Mouse (Mus musculus) MEL (cell line): ENCODE data around the gene Krt88. TPM values are rescaled to one million over a fixed set of nuclear protein-coding genes. Genes with fewer than 3 reads are reported as not detected.

Experiments
- DNase-seq: peaks from one replicate; pipeline ENCODE4 v3.0.0; 2011; ENCODE audit warnings: low read depth, low spot score
- H3K27ac ChIP-seq: 2 replicates; pipeline ENCODE4 v1.5.1; 2012; ENCODE audit warnings: low read depth, mild to moderate bottlenecking, control low read depth, low read length, moderate library complexity; ENCODE audit not compliant: control insufficient read depth
- H3K27me3 ChIP-seq, 2 experiments: fragments of 150-350 bp in 1 of 2; sonication (generic) in 1 of 2; 2 replicates each; pipeline ENCODE4 v1.6.1; 2012; ENCODE audit warnings: low read length in 2 of 2, mild to moderate bottlenecking in 2 of 2, improper control_type of control experiment in 1 of 2, moderate library complexity in 1 of 2; ENCODE audit not compliant: insufficient read depth in 2 of 2, control insufficient read depth in 1 of 2
- H3K36me3 ChIP-seq, 2 experiments: 2 replicates each; pipeline ENCODE4 v1.6.1; 2012 to 2014; ENCODE audit warnings: low read length in 2 of 2, improper control_type of control experiment in 1 of 2, inconsistent platforms in 1 of 2, mild to moderate bottlenecking in 1 of 2; ENCODE audit not compliant: insufficient read depth in 2 of 2, control insufficient read depth in 1 of 2
- H3K4me1 ChIP-seq, 2 experiments: fragments of 150-350 bp in 1 of 2; sonication (generic) in 1 of 2; 2 replicates each; pipeline ENCODE4 v1.6.1; 2012; ENCODE audit warnings: low read length in 2 of 2, improper control_type of control experiment in 1 of 2, mild to moderate bottlenecking in 1 of 2; ENCODE audit not compliant: insufficient read depth in 2 of 2, control insufficient read depth in 1 of 2
- H3K4me3 ChIP-seq, 2 experiments: fragments of 150-350 bp in 1 of 2; sonication (generic) in 1 of 2; 2 replicates each; pipeline ENCODE4 v1.5.1; 2012; ENCODE audit warnings: low read depth in 2 of 2, low read length in 2 of 2, mild to moderate bottlenecking in 2 of 2, moderate library complexity in 2 of 2, control low read depth in 1 of 2, improper control_type of control experiment in 1 of 2; ENCODE audit not compliant: control insufficient read depth in 1 of 2, insufficient read depth in 1 of 2
- H3K79me2 ChIP-seq: 2 replicates; pipeline ENCODE4 v1.6.1; 2012; ENCODE audit warnings: mild to moderate bottlenecking, low read length, moderate library complexity; ENCODE audit not compliant: control insufficient read depth, poor library complexity, insufficient read depth
- H3K9ac ChIP-seq: 2 replicates; pipeline ENCODE4 v1.6.1; 2012; ENCODE audit warnings: low read depth, mild to moderate bottlenecking, control low read depth, low read length, moderate library complexity; ENCODE audit not compliant: control insufficient read depth, poor library complexity, severe bottlenecking
- H3K9me3 ChIP-seq: fragments of 150-350 bp; sonication (generic); replicated peaks from 2 replicates; pipeline ENCODE4 v1.6.1; 2012; ENCODE audit warnings: mild to moderate bottlenecking, low read length, improper control_type of control experiment, moderate library complexity; ENCODE audit not compliant: insufficient read depth
- BHLHE40 ChIP-seq: IDR thresholded peaks from 2 replicates; pipeline ENCODE4 v1.6.1; 2012; ENCODE audit warnings: low read depth, mild to moderate bottlenecking, inconsistent platforms, low read length, improper control_type of control experiment, borderline replicate concordance
- CHD1 ChIP-seq: IDR thresholded peaks from 2 replicates; pipeline ENCODE4 v1.6.1; 2012; ENCODE audit warnings: low read depth, mild to moderate bottlenecking, inconsistent platforms, low read length, improper control_type of control experiment
- EP300 ChIP-seq, 2 experiments: IDR thresholded peaks; 2 replicates each; pipeline ENCODE4 v1.6.1; 2011; ENCODE audit warnings: improper control_type of control experiment in 2 of 2, low read length in 2 of 2, low read depth in 1 of 2, mild to moderate bottlenecking in 1 of 2
- ETS1 ChIP-seq: IDR thresholded peaks from 2 replicates; pipeline ENCODE4 v1.6.1; 2012; ENCODE audit warnings: low read depth, mild to moderate bottlenecking, inconsistent platforms, low read length, improper control_type of control experiment, moderate library complexity
- GATA1 ChIP-seq: IDR thresholded peaks from 2 replicates; pipeline ENCODE4 v1.6.1; 2011; ENCODE audit warnings: low read depth, low read length, improper control_type of control experiment
- HCFC1 ChIP-seq: IDR thresholded peaks from 2 replicates; pipeline ENCODE4 v1.6.1; 2012; ENCODE audit warnings: low read depth, mild to moderate bottlenecking, inconsistent platforms, low read length, improper control_type of control experiment, moderate library complexity
- JUND ChIP-seq: IDR thresholded peaks from 2 replicates; pipeline ENCODE4 v1.6.1; 2011; ENCODE audit warnings: low read depth, mild to moderate bottlenecking, improper control_type of control experiment, low read length
- KAT2A ChIP-seq: conservative IDR thresholded peaks from 2 replicates; pipeline ENCODE4 v1.6.1; 2012; ENCODE audit warnings: low read depth, low read length, improper control_type of control experiment, inconsistent platforms
- MAFK ChIP-seq: IDR thresholded peaks from 2 replicates; pipeline ENCODE4 v1.6.1; 2011; ENCODE audit warnings: low read depth, mild to moderate bottlenecking, low read length, improper control_type of control experiment, borderline replicate concordance
- MAZ ChIP-seq: IDR thresholded peaks from 2 replicates; pipeline ENCODE4 v1.6.1; 2012; ENCODE audit warnings: low read depth, mild to moderate bottlenecking, inconsistent platforms, low read length, improper control_type of control experiment
- MEF2A ChIP-seq: IDR thresholded peaks from 2 replicates; pipeline ENCODE4 v1.6.1; 2014; ENCODE audit warnings: low read depth, mild to moderate bottlenecking, inconsistent platforms, low read length, improper control_type of control experiment; ENCODE audit not compliant: poor library complexity, insufficient replicate concordance, severe bottlenecking; ENCODE audit errors: extremely low read depth
- MXI1 ChIP-seq: IDR thresholded peaks from 2 replicates; pipeline ENCODE4 v1.6.1; 2011; ENCODE audit warnings: mild to moderate bottlenecking, low read depth, low read length, improper control_type of control experiment
- MYB ChIP-seq: IDR thresholded peaks from 2 replicates; pipeline ENCODE4 v1.6.1; 2011; ENCODE audit warnings: mild to moderate bottlenecking, low read depth, low read length, improper control_type of control experiment
- MYC ChIP-seq: IDR thresholded peaks from 2 replicates; pipeline ENCODE4 v1.6.1; 2011; ENCODE audit warnings: low read depth, mild to moderate bottlenecking, low read length, improper control_type of control experiment, moderate library complexity
- NELFE ChIP-seq: IDR thresholded peaks from 2 replicates; pipeline ENCODE4 v1.6.1; 2011; ENCODE audit warnings: low read depth, low read length, improper control_type of control experiment
- POLR2AphosphoS2 ChIP-seq: IDR thresholded peaks from 2 replicates; pipeline ENCODE4 v1.6.1; 2011; ENCODE audit warnings: low read length, improper control_type of control experiment
- RAD21 ChIP-seq: IDR thresholded peaks from 2 replicates; pipeline ENCODE4 v1.6.1; 2011; ENCODE audit warnings: mild to moderate bottlenecking, low read depth, low read length, improper control_type of control experiment
- TAL1 ChIP-seq: IDR thresholded peaks from 2 replicates; pipeline ENCODE4 v1.6.1; 2012; ENCODE audit warnings: mild to moderate bottlenecking, inconsistent platforms, low read length, moderate library complexity, mixed read lengths
- TCF12 ChIP-seq: IDR thresholded peaks from 2 replicates; pipeline ENCODE4 v1.6.1; 2014; ENCODE audit warnings: low read depth, mild to moderate bottlenecking, inconsistent platforms, low read length, improper control_type of control experiment, moderate library complexity
- UBTF ChIP-seq: IDR thresholded peaks from 2 replicates; pipeline ENCODE4 v1.6.1; 2012; ENCODE audit warnings: low read depth, mild to moderate bottlenecking, inconsistent platforms, low read length, improper control_type of control experiment, moderate library complexity, borderline replicate concordance; ENCODE audit not compliant: insufficient read depth
- USF2 ChIP-seq, 2 experiments: IDR thresholded peaks; 2 replicates each; pipeline ENCODE4 v1.6.1; 2011 to 2012; ENCODE audit warnings: improper control_type of control experiment in 2 of 2, low read length in 2 of 2, borderline replicate concordance in 1 of 2, inconsistent platforms in 1 of 2, low read depth in 1 of 2, mild to moderate bottlenecking in 1 of 2; ENCODE audit not compliant: insufficient read depth in 1 of 2
- ZC3H11A ChIP-seq: IDR thresholded peaks from 2 replicates; pipeline ENCODE4 v1.6.1; 2012; ENCODE audit warnings: low read depth, mild to moderate bottlenecking, inconsistent platforms, low read length, improper control_type of control experiment
- ZKSCAN1 ChIP-seq: IDR thresholded peaks from 2 replicates; pipeline ENCODE4 v1.6.1; 2012; ENCODE audit warnings: low read depth, mild to moderate bottlenecking, inconsistent platforms, low read length, improper control_type of control experiment, moderate library complexity
- ZMIZ1 ChIP-seq: IDR thresholded peaks from 2 replicates; pipeline ENCODE4 v1.6.1; 2012; ENCODE audit warnings: low read depth, mild to moderate bottlenecking, inconsistent platforms, low read length, improper control_type of control experiment, moderate library complexity
- ZNF384 ChIP-seq: IDR thresholded peaks from 2 replicates; pipeline ENCODE4 v1.6.1; 2012; ENCODE audit warnings: low read depth, mild to moderate bottlenecking, inconsistent platforms, low read length, improper control_type of control experiment
- polyA plus RNA-seq, 2 experiments: library from polyadenylated mRNA; stranded (reverse) in 1 of 2; unstranded in 1 of 2; fragments of >175 nt in 1 of 2; fragments of >200 nt in 1 of 2; gene quantifications; 2 replicates each; pipeline versions ENCODE4 v1.2.1 to v1.2.4; 2012; ENCODE audit warnings: low replicate concordance in 2 of 2, low read depth in 1 of 2; ENCODE audit not compliant: insufficient read length in 2 of 2, insufficient read depth in 1 of 2, missing spikeins in 1 of 2
- total RNA-seq: library from RNA; depleted of rRNA; stranded (reverse); fragments of 300-350 nt; gene quantifications from 2 replicates; pipeline ENCODE4 v1.2.3, GENCODE M21; 2012

Gene Krt88
- total and polyA plus RNA-seq, 3 experiments = not detected

GRCm38 (mm10) chr15:101410775-101411174 lies 36.8 kb upstream of the Krt88 start, which contains the start of gene Krt7:
Gene Krt7, plus strand, starts transcription at chr15:101411043.
- no peak for DNase-seq
- no peak within 1 kb of the TSS for H3K27ac ChIP-seq
- H3K36me3 ChIP-seq = no peaks in the 10 kb centered on the region
- H3K9me3 ChIP-seq = no peaks in the 10 kb centered on the region
- H3K4me3 ChIP-seq = no peak within 1 kb of the TSS
- TF ChIP-seq ETS1 (no peak), BHLHE40 (no peak), EP300 (IDR thresholded peaks at IDR 0.05; ENCODE audit: low read depth in 1 of 2, low read length in 2 of 2) (no peak), USF2 (IDR thresholded peaks at IDR 0.05; ENCODE audit: borderline replicate concordance in 1 of 2, insufficient read depth in 1 of 2, low read depth in 1 of 2, low read length in 2 of 2) (no peak), MAFK (no peak), UBTF (no peak), MYB (no peak), POLR2AphosphoS2 (no peak), RAD21 (no peak), TCF12 (no peak), HCFC1 (no peak), ZMIZ1 (no peak), KAT2A (no peak), MYC (no peak), MXI1 (no peak), CHD1 (no peak), ZKSCAN1 (no peak)
- no peaks in the 10 kb centered on the region for H3K27me3 ChIP-seq
- H3K79me2 ChIP-seq = no peaks in the 10 kb centered on the region
- H3K4me1 ChIP-seq = no peaks in the 10 kb centered on the region
- H3K9ac ChIP-seq = no peak within 1 kb of the TSS

GRCm38 (mm10) chr15:101412188-101412587 lies 35.4 kb upstream of the Krt88 start:
- Histone ChIP-seq H3K27me3 (no peaks in the 10 kb centered on the region), H3K9ac (no peak overlapping the region)
- no peak for DNase-seq
- no peak for TF ChIP-seq ZKSCAN1
- TF ChIP-seq MAZ = no peak
- TF ChIP-seq JUND = no peak
- TF ChIP-seq MEF2A = no peak
- no peak for TF ChIP-seq ZC3H11A
- no peak for TF ChIP-seq GATA1
- TF ChIP-seq ZNF384 = no peak
- no peak for TF ChIP-seq NELFE
- no peak for TF ChIP-seq CHD1
- no peak for TF ChIP-seq TCF12
- TF ChIP-seq ZMIZ1 = no peak
- no peak for TF ChIP-seq EP300 (IDR thresholded peaks at IDR 0.05; ENCODE audit: low read depth in 1 of 2, low read length in 2 of 2)
- no peak for TF ChIP-seq ETS1
- no peak for TF ChIP-seq MXI1
- no peak for TF ChIP-seq TAL1
- TF ChIP-seq, all 39 proteins: peak for 0
- no peaks in the 10 kb centered on the region for H3K9me3 ChIP-seq
- no peak overlapping the region for H3K4me3 ChIP-seq
- H3K79me2 ChIP-seq = no peaks in the 10 kb centered on the region
- H3K36me3 ChIP-seq = no peaks in the 10 kb centered on the region
- H3K27ac ChIP-seq = no peak overlapping the region
- no peaks in the 10 kb centered on the region for H3K4me1 ChIP-seq
